Comparison of ENCODE assay signal across 8 mouse cellular contexts in the genomic region with DNA sequence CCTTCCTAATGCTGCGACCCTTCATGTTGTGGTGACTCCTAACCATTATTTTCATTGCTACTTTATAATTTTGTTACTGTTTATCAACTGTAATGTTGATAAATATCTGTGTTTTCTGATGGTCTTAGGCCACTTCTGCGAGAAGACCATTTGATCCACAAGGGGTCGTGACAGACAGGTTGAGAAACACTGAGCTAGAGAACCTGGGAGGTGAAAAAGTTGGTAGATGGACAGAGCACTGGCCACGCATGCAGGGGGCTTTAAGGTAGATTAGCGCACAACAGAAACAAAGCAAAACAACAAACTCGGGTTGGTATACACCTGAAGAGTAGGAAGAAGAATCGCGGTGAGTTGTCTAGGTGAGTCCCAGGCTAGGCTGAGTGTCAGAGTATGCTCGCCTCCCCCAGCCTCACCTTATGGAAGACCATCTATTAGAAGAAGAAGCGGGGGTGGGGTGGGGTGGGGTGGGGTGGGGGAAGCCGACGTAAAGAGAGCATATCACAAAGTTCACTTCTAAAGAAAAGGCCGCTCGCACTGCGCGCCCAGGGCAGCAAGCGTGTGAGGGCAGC. TPM values are rescaled to one million over a fixed set of nuclear protein-coding genes. Genes with fewer than 3 reads are reported as not detected.
DNase-seq lines count a peak whose midpoint lies in the region; ATAC-seq and TF ChIP-seq lines count a peak whose summit lies in the region.

No protein-coding gene starts in this region.

- peak overlapping the region; percentile 92 for H3K9ac ChIP-seq in forebrain, embryonic 11.5 days (ENCODE audit: low read length)
- H3K9ac ChIP-seq in liver, embryonic 14.5 days (replicated peaks): no peak overlapping the region; the same call in 1 of the 2 replicates

- peaks cover 31% of the 10 kb centered on the region for H3K4me1 ChIP-seq in heart, embryonic 10.5 days
- H3K4me1 ChIP-seq in E14TG2a.4 (replicated peaks; ENCODE audit: low read depth, low read length): peaks cover 9% of the 10 kb centered on the region
- H3K4me1 ChIP-seq in forebrain, embryonic 11.5 days (replicated peaks; ENCODE audit: control insufficient read depth, insufficient read depth, low read length): peaks cover 6% of the 10 kb centered on the region
- H3K4me1 ChIP-seq in liver, embryonic 14.5 days (replicated peaks; ENCODE audit: control insufficient read depth in 2 of 2, insufficient read depth in 2 of 2, low read length in 1 of 2): peaks cover 0 to 6% of the 10 kb centered on the region in 2 experiments; a peak in 1 of 4 replicates

- intact Hi-C loops in left cerebral cortex, postnatal 14 days (cut with DNase I): loop anchor here (2.0 kb wide), 1 partner anchor 45 kb away; no protein-coding TSS in a partner anchor

- no peaks in the 10 kb centered on the region for H3K27me3 ChIP-seq in heart, embryonic 10.5 days (ENCODE audit: insufficient read depth, poor library complexity, severe bottlenecking)
- H3K27me3 ChIP-seq in E14TG2a.4 (ENCODE audit: insufficient read depth, low read length): peaks cover 55% of the 10 kb centered on the region
- H3K27me3 ChIP-seq in forebrain, embryonic 11.5 days (ENCODE audit: control insufficient read depth, insufficient read depth, low read length): no peaks in the 10 kb centered on the region
- H3K27me3 ChIP-seq in liver, embryonic 14.5 days (ENCODE audit: control insufficient read depth, insufficient read depth, low read length): peaks cover 17% of the 10 kb centered on the region

- H3K27ac ChIP-seq in heart, embryonic 10.5 days: peak overlapping the region; percentile 91
- H3K27ac ChIP-seq in forebrain, embryonic 11.5 days (ENCODE audit: low read depth, low read length): no peak overlapping the region
- no peak overlapping the region for H3K27ac ChIP-seq in liver, embryonic 14.5 days

- no peak for TF ChIP-seq EP300 in liver, embryonic 14.5 days (IDR thresholded peaks at IDR 0.05; ENCODE audit: low read depth)

- no peak for TF ChIP-seq CTCF in E14TG2a.4 (conservative IDR thresholded peaks at IDR 0.05; ENCODE audit: low read length)
- TF ChIP-seq CTCF in liver, embryonic 14.5 days (IDR thresholded peaks at IDR 0.05; ENCODE audit: low read depth): peak; percentile 26; the same call in 1 of the 2 replicates

- WGBS in heart, embryonic 10.5 days: 7% methylated on average over 17 of the region's 17 CpGs
- 8% methylated on average over 17 of the region's 17 CpGs for WGBS in forebrain, embryonic 11.5 days
- WGBS in liver, embryonic 14.5 days (ENCODE audit: insufficient replicate concordance): 6% methylated on average over 17 of the region's 17 CpGs

- peak overlapping the region; percentile 85 for H3K4me3 ChIP-seq in heart, embryonic 10.5 days
- peak overlapping the region; percentile 87 for H3K4me3 ChIP-seq in E14TG2a.4 (replicated peaks; ENCODE audit: low read length)
- peak overlapping the region; percentile 82 for H3K4me3 ChIP-seq in forebrain, embryonic 11.5 days (ENCODE audit: low read depth, low read length)
- peak overlapping the region; percentile 58 to 62 for H3K4me3 ChIP-seq in liver, embryonic 14.5 days (ENCODE audit: insufficient read depth in 1 of 2, low read depth in 2 of 2, low read length in 2 of 2)

- no peaks in the 10 kb centered on the region for H3K36me3 ChIP-seq in heart, embryonic 10.5 days
- H3K36me3 ChIP-seq in E14TG2a.4 (ENCODE audit: insufficient read depth, low read length): no peaks in the 10 kb centered on the region
- H3K36me3 ChIP-seq in forebrain, embryonic 11.5 days (ENCODE audit: control insufficient read depth, insufficient read depth, low read length): no peaks in the 10 kb centered on the region
- H3K36me3 ChIP-seq in liver, embryonic 14.5 days (replicated peaks; ENCODE audit: control insufficient read depth, insufficient read depth, low read depth): no peaks in the 10 kb centered on the region

- peak overlapping the region; percentile 95 for H3K4me2 ChIP-seq in forebrain, embryonic 11.5 days (ENCODE audit: low read depth, low read length, severe bottlenecking)
- H3K4me2 ChIP-seq in liver, embryonic 14.5 days (ENCODE audit: low read depth): peak overlapping the region; percentile 52; the same call in 1 of the 2 replicates

- no peaks in the 10 kb centered on the region for H3K9me3 ChIP-seq in heart, embryonic 10.5 days
- no peaks in the 10 kb centered on the region for H3K9me3 ChIP-seq in E14TG2a.4 (ENCODE audit: low read length)
- no peaks in the 10 kb centered on the region for H3K9me3 ChIP-seq in forebrain, embryonic 11.5 days (ENCODE audit: control insufficient read depth, low read length)
- no peaks in the 10 kb centered on the region for H3K9me3 ChIP-seq in liver, embryonic 14.5 days (ENCODE audit: control insufficient read depth, low read length)

- peak; percentile 23 for ATAC-seq in forebrain, embryonic 11.5 days (replicated peaks; ENCODE audit: low FRiP score)
- ATAC-seq in liver, embryonic 14.5 days (ENCODE audit: insufficient read depth): peak; percentile 21; the same call in 1 of the 2 replicates
- no peak for ATAC-seq in granulocyte monocyte progenitor cell, adult 5-6 weeks (replicated peaks; ENCODE audit: poor library complexity, severe bottlenecking)

- DNase-seq in heart, embryonic 10.5 days (ENCODE audit: low spot score): no peak
- DNase-seq in heart, adult 8-10 months (ENCODE audit: low spot score): no peak
- DNase-seq in forebrain, embryonic 11.5 days (ENCODE audit: low spot score): no peak
- DNase-seq in liver, embryonic 14.5 days (ENCODE audit: low read depth in 3 of 3, low spot score in 3 of 3): no peak
- no peak for DNase-seq in spleen, postnatal 36 days (ENCODE audit: low spot score in 2 of 2)
- no peak for DNase-seq in left cerebral cortex, postnatal 14 days (ENCODE audit: low spot score in 2 of 2)

RNA-seq across cellular contexts. Expression of gene Zfp697, which starts 0.5 kb away (rescaled TPM):
- polyA plus RNA-seq in heart, embryonic 10.5 days (2016; fragmentation: Nextera tagmentation; extraction: Ambion mirVana): 7.3 and 10.0 TPM in 2 replicates
- 1 to 10 TPM; 6.9 to 8.7 (median 7.4) TPM for total RNA-seq in heart, adult 8-10 months (2022)
- polyA plus RNA-seq in forebrain, embryonic 11.5 days (2014; fragmentation: Nextera tagmentation; extraction: Ambion mirVana): 8.9 and 11.9 TPM in 2 replicates
- polyA plus RNA-seq in liver, embryonic 14.5 days (2012; rRNA removed): 1.4 and 1.7 TPM in 2 replicates
- 1.6 and 2.4 TPM in 2 replicates for polyA plus RNA-seq in liver, embryonic 14.5 days (2014; fragmentation: Nextera tagmentation; extraction: Ambion mirVana)
- total RNA-seq in granulocyte monocyte progenitor cell, adult 5-6 weeks (2014; fragmentation: Nextera tagmentation): 1.4 and 3.5 TPM in 2 replicates
- total RNA-seq in granulocyte monocyte progenitor cell, adult 5-6 weeks (2017): 0.36 and 1.5 TPM in 2 replicates
- total RNA-seq in left cerebral cortex, postnatal 14 days (2021): 10 to 100 TPM; 37.7 to 40.4 TPM

RNA-seq across cellular contexts. Expression of gene Phgdh, which starts 42.0 kb away (rescaled TPM):
- 157 and 310 TPM in 2 replicates for polyA plus RNA-seq in heart, embryonic 10.5 days (2016; fragmentation: Nextera tagmentation; extraction: Ambion mirVana)
- 1 to 10 TPM; 1.1 to 1.8 (median 1.5) TPM for total RNA-seq in heart, adult 8-10 months (2022)
- 332 and 367 TPM in 2 replicates for polyA plus RNA-seq in forebrain, embryonic 11.5 days (2014; fragmentation: Nextera tagmentation; extraction: Ambion mirVana)
- 114 and 121 TPM in 2 replicates for polyA plus RNA-seq in liver, embryonic 14.5 days (2012; rRNA removed)
- polyA plus RNA-seq in liver, embryonic 14.5 days (2014; fragmentation: Nextera tagmentation; extraction: Ambion mirVana): 207 and 218 TPM in 2 replicates
- total RNA-seq in granulocyte monocyte progenitor cell, adult 5-6 weeks (2014; fragmentation: Nextera tagmentation): 189 and 210 TPM in 2 replicates
- 479 and 570 TPM in 2 replicates for total RNA-seq in granulocyte monocyte progenitor cell, adult 5-6 weeks (2017)
- total RNA-seq in left cerebral cortex, postnatal 14 days (2021): 10 to 100 TPM; 52.4 to 60.3 TPM

Comparison
In these comparisons a context has a peak if more than half of its experiments do, and no peak if none do; other contexts are left out.
1. RNA of gene Phgdh, which starts 42.0 kb away (total RNA-seq): 189 to 570 TPM in granulocyte monocyte progenitor cell, adult 5-6 weeks and 52.4 to 60.3 TPM in left cerebral cortex, postnatal 14 days; 1.1 to 1.8 TPM in heart, adult 8-10 months; every median in the first group is over 10 times any median in the second.
2. Peak in every context shown above with its lines, with median percentiles within 50 percentile points of each other: H3K4me3 ChIP-seq.